Mouse (Mus musculus): ENCODE data around the gene Daam2.
"Not testable (repeated sequence)": the region's sequence is repeated elsewhere in the genome, so short reads cannot be mapped to it uniquely, and the experiment has no call there.

Daam2 gene

DNA sequence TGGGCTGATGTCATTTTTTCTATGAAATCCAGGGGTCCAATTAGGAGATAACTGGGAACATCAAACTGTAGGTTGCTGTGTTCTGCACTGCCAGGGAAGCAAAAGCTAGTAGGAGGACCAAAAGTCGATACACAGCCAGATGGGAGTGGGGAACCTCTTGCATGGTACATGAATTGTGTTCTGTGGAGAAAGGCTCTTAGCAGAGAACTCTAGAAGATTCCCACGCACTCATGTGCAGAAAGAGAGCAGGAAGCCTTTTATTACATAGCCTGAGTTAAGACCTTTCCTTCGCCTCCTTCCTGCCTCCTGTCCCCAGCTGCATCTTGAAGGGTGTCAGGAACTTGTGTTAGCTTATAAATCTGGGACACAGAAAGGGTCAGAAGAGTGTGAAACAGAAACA lies 82.3 kb downstream of the Daam2 start:
- no peak for DNase-seq (ENCODE audit: low read depth, low spot score)

DNA sequence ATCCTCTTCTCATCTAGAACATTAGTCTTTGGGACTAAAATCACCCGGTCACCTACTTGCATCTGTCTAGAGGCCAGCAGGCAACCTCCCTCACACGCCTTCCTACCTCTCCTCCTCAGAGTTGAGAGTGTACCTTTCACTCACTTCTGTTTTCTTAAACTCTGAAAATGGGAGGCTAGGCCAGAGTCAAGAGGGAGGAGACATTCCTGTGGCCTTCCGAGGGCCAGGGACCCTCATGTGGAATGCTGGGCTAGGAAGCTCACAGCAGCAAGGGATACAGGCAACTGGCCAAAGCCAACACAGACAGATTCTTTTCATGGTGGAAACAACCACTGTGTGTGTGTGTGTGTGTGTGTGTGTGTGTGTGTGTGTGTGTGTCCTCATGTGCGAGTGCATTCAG lies 86.8 kb downstream of the Daam2 start:
- no peak for DNase-seq (ENCODE audit: low read depth, low spot score)

DNA sequence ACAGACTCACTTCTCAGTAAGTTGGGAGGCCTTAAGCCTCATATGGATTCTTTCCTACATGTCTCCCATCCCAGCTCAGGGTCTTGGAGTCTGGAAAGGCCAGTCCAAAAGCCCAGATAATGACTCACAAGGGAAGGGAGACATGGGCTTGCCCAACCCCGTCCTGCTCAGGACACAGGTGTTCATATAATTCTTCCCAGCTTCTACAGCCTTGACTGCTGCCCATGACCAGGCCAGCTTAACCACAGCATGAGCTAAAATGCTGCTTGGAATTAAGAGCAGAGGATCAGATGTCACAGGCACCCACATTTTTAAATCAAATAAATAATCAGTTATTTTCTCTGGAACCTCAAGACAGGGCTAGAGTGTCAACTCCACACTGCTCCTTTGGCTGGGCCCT lies 89.0 kb downstream of the Daam2 start:
- no peak for DNase-seq (ENCODE audit: low read depth, low spot score)

DNA sequence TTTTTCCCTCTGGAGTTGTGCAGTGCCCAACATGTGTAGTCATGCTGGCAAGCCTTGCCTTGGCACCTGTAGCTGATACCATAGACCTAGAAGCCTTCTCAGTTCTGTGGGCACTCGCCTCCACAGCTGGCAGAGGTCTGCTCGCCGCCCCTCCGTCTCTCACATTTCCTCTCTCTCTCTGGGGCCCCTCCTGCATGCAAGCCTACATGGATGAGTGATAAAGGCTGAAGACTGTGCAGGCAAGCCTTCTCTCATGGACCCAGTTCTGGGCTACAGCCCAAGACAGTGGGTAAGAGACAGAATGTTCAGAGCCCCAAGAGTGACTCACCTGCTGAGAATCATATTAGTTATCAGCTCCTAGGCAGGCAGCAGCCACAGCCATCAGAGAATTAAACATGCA lies 90.1 kb downstream of the Daam2 start:
- no peak for DNase-seq (ENCODE audit: low read depth, low spot score)

DNA sequence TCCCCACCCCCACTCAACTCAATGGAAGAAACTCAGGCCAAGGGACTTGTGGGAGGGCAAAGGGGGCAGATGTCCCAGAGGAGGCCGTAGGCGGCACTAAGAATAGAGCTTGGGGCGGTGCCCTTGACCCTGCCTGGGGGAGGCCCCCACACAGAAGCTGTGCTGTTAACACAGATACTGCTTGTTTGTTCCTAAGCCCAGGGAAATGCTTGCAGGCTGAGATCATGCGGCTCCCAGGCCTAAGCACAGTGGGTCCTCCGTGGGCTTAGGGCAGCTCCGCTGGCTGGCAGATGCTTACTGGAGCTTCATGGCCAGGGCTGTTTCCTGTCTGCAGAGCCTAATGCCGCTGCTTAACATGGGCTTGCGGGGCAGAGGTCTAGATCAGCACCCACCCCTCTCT lies 91.5 kb downstream of the Daam2 start:
- no peak for DNase-seq (ENCODE audit: low read depth, low spot score)

DNA sequence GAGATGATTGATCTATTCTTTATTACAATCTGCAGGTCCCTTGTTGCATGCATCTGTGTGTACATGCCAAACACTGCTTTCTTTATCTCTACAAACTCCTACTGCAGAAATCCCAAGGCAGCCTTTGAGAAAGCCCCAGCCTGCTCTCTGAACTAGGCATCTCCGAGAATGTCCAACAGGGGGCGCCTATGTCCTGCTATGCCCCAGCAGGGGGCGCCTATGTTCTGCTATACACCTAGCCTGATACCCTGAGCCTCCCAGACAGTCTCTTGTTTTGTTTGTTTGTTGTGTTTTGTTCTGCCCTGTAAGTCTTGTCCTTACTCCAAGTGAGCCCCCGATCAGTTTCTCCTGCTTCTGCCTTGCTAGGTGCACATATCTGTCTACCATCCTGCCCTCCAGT lies 95.9 kb downstream of the Daam2 start:
- peak; percentile 11 for DNase-seq (ENCODE audit: low read depth, low spot score)

DNA sequence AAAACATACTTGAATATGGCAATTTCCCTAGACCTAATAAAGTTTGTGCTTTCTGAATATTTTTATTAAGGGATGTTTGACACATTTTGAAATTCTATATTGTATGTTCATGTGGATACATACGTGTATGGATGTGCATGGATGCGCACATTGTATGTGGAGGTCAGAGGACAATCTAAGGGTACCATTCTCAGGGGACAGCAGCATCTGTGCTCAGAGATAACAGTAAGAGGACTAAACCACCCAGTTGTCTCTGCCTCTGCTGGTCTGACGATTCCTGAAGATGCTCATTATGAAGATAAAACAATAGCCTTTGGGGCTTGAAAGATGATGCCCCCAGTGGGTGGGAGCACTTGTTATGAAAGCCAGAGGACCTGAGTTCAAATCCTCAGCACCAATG lies 99.3 kb downstream of the Daam2 start:
- DNase-seq (ENCODE audit: low read depth, low spot score) = no peak

DNA sequence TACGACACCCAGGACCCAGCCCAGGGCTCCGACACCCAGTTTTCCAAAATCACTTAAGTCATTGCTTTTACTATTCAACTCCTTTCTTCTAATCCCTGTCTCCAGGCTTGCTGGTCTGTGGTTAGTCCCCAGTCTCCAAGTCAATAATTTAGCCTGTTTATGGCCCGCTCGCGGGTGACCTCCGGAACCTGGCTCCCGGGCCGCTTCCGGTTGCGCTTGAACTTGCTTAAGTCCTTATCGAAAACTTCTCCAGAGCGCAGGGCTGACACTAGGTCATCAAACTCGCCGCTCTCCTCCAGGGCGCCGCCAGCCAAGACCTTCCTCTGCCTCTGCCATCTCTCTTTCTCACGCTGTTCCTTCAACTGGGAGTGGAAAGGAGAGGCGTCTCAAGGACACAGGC lies 105.8 kb downstream of the Daam2 start:
- no peak for DNase-seq (ENCODE audit: low read depth, low spot score)

DNA sequence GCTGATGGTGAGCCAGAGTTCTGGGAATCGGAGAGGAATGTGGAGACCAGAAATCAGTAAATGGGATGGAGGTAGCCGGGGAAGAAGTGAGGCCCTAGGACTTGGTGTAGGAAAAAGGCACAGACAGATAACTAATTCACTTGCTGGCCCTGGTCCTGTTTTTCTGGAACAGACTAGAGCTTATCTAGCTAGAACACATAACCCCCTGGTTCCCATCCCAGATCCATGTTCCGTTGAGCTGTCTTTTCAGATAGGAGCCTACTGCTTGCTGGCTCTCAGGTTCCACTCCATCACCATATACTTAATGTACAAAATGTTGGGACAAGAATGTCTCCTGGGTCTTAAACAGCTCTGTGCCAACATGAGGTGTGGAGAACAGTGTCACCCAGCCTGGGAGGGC lies 106.3 kb downstream of the Daam2 start:
- no peak for DNase-seq (ENCODE audit: low read depth, low spot score)

DNA sequence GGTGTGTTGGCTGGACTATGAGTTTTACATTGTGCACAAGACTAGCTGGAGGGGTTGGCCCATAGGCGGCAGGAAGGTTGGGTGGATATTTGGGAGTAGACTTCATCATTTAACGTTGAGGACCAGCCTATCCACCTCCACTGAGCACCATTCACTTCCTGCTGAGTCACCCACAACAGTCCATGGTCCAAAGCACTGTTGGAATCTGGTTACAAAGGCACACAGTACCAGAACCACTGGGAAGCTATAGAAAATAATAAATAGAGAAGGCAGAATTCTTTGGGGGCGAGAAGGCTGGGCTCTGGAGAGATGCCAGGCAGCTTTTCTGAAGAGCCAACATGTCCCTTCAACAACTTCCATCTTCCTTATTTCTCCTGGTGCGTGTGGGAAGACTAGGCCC lies 107.8 kb downstream of the Daam2 start:
- DNase-seq (ENCODE audit: low read depth, low spot score) = no peak

DNA sequence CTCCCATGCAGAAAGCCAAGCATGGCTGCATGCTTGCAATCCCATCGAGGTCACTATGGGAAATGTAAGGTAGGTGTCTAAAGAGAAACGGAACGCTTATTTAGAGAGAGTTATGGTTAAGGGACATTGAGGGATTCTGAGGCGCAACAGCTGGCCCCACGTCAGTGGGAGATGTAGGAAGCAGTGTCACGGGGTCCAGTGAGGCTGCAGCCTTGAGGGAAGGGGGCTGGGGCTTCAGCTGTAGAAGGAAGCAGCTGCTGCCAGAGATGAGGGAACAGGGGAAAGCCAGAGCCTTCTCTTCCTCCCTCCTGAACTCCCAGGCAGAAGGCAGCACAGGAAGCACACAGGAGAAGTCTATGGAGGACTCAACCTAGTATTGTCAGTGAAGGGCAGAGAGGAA lies 113.2 kb downstream of the Daam2 start:
- no peak for DNase-seq (ENCODE audit: low read depth, low spot score)

DNA sequence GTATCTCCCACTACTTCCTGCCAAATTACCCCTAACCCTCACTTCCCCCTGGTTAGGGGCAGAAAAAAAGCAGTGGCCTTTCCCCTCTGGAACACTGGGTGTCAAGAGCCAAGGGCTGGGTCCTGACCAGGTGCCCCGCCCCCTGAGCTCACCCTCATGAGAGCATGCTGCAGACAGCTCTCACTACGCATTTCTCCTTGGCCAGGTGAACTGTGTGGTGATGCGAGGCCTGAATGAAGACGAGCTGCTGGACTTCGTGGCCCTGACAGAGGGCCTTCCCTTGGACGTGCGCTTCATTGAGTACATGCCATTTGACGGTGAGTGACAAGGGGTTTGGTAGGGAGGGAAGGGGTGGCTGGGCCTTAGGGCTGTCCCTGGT lies 114.9 kb downstream of the Daam2 start:
- no peak for DNase-seq (ENCODE audit: low read depth, low spot score)

DNA sequence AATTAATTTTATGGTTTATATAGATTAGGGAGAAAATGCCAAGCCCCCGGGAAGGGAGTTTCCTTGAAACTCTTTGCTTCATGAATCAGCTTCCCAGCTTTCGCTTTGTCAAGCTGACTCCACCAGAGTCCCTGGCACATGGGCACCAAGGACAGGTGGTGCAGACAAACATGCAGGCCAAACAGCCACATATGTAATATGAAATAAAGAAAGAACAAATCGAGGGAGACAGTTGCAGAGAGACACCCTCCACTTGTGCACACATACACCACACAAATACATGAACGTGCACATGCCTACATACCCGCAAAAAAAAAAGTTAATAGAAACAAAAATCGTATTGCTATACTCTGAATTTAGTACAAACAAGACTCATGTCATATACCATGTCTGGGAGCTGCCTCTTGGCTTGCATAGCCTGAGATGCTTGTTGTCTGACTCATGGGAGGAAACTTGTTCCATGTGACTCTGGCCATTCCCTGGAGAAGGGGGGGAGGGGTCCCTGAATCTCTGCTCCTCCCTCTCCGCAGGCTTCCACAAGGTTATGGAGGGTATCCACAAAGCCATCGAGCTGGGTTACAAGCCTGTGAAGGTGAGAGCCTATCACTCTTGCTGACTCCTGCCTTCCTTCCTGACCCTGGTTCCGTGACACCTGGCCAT lies 115.4 kb downstream of the Daam2 start:
- DNase-seq (ENCODE audit: low read depth, low spot score) = no peak

DNA sequence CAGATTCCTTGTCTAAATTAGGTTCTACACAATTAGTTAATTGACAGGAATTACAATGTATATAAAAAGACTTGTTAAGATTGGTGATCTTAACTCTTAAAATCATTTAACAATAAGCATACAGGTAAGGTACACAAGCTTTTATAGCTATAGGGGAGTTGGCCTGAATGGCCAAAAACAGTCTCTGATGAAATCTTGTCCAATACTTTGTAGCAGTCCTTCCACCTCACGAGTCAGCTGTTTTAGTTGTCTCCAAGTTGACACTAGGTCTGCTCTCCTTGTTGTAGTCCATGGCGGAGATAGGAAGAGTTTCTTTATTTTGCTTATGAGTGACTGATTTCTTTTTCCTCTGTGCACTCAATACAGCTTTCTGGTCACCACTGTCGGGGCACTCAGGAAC lies 121.3 kb downstream of the Daam2 start:
- DNase-seq (ENCODE audit: low read depth, low spot score) = not testable (repeated sequence)

DNA sequence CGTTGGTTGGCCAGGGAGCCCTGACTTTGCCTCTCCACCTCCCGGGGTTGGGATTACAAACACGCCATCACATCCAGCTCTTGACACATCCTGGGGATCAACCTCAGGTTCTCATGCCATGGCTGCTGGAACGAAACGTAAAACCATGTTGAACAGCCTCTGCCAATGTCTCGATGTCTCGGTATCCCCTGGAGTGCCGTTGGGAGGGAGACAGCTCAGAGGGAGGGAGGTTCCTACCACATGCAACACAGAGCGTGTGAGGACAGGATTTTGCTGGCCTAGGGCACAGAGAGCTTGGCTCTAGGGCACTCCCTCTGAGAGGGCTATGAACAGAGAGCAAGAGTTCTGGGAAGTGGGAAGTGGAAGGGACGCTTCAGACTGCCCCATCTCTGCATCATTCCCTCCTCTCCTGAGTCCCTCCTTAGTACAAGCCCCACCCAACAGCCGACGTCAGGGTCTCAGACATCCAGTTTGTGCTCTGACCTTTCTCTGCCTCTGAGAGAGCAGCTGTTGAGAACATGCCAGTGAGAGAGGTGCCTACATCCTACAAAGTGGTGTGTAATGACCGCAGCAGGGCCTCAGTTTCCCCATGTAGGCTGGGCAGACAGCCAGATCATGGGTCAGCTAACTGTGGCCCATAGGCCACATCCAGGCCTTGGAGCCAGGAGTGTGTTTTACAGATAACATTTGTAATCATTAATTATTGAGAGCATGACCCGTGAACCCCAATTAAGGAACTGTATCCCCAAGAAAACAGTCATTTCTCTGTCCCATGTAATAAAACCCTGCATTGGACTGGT lies 123.6 kb downstream of the Daam2 start:
- DNase-seq (ENCODE audit: low read depth, low spot score) = no peak

DNA sequence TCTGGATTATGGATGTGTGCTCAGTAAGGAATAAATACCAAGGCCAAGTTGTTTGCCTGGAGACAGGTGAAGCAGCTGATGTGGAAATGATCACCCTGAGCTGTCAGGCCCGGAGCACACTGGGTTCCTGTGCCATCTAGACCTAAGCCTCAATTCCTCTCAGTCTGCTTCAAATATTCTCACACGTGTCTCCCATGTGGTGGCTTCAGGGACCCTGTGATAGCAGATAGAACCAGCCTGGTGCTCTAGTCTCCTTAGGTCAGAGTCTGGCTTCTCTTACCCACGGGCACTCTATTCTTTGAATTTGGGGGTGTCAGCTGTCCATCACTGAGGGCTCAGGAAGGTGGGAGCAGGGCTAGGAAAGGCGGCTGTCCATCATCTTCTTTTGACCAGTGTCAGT lies 124.4 kb downstream of the Daam2 start:
- no peak for DNase-seq (ENCODE audit: low read depth, low spot score)

DNA sequence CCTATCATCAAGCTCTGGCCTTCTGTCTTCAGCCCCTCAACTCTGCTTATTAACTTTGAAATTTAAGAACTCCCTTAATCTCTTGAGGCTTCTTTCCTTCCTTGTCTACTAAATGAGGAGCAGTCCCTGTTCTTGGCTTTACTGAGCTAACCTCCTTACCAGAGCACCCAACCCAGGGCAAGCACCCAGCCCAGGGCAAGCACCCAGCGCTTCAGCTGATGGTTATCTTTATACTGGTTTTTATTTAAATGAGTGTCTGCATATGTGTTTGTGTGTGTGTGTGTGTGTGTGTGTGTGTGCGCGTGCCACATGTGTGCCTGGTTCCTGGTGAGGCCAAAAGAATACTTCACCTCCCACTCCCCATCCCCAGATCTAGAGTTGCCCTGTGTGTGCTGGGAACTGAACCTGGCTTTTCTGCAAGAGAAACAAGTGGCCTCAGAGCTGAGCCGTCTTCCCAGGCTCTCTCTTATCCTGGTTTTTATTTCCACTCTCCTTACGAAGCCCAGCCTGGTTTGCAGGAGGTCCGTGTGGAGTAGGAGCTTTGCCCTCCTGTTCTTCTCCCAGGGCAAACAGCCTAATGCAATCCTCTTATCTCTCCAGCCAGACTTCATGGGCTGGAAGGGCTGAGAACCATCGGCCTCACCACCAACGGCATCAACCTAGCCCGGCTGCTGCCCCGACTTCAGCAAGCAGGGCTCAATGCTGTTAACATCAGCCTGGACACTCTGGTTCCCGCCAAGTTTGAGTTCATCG lies 125.1 kb downstream of the Daam2 start:
- no peak for DNase-seq (ENCODE audit: low read depth, low spot score)

DNA sequence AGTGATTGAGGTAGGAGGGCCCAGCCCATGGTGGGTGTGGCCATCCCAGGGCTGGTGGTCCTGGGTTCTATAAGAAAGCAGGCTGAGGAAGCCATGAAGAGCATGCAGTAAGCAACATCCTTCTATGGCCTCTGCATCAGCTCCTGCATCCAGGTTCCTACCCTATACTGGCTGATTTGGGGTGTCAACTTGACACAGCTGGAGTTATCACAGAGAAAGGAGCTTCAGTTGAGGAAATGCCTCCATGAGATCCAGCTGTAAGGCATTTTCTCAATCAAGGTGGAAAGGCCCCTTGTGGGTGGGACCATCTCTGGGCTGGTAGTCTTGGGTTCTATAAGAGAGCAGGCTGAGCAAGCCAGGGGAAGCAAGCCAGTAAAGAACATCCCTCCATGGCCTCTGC lies 126.8 kb downstream of the Daam2 start:
- not testable (repeated sequence) for DNase-seq (ENCODE audit: low read depth, low spot score)

DNA sequence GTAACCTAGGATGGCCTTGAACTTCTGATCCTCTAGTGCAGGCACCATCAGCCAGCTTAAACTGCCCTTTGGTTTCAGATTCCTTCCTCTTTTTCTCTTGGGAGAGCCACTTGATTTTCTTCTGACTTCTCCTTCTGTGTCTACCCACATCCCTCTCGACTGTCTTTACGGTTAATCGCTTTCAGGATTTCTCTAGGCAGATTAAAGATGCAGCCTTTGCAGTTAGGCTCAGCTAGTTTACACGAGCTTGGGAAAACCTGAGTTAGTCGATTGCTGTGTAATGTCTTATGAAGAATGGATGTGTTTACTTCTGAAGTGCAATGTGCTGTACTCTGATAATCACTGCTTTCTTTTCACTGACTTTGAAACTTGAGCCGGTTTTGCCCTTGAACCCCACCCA lies 127.5 kb downstream of the Daam2 start:
- no peak for DNase-seq (ENCODE audit: low read depth, low spot score)

DNA sequence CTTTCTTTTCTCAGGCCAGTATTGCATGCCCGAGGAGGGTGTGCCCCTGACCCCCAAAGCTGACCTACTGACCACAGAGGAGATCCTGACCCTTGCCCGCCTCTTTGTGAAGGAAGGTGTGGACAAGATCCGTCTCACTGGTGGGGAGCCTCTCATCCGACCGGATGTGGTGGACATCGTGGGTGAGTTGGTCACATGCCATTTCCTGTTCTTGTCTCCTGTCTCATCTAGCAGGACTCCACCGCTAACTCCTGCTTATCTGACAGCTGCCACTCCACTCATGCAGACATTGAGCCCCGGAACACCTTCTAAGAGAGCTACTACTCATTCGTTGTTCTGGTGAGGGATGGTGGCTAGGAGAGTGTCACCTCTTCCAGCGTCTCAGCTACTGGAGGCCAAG lies 129.1 kb downstream of the Daam2 start:
- DNase-seq (ENCODE audit: low read depth, low spot score) = no peak

DNA sequence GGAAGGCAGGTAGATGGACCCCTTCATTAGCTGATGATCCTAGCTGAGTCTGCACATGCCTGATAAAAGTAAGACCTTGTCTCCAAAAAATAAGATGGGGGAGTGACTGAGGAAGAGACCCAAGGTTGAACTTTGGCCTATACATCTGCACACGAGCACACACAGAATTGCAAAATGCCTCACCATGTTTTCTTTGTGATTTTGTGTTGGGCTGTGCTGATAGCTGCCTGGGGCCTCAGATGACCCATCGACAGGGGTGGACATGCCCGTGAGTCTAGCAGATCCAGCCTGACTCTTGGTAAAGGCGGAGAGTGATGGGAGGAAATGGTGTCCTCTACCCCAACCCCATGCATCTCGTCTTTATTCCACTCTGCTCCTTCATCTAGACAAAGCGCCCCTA lies 129.9 kb downstream of the Daam2 start:
- no peak for DNase-seq (ENCODE audit: low read depth, low spot score)

DNA sequence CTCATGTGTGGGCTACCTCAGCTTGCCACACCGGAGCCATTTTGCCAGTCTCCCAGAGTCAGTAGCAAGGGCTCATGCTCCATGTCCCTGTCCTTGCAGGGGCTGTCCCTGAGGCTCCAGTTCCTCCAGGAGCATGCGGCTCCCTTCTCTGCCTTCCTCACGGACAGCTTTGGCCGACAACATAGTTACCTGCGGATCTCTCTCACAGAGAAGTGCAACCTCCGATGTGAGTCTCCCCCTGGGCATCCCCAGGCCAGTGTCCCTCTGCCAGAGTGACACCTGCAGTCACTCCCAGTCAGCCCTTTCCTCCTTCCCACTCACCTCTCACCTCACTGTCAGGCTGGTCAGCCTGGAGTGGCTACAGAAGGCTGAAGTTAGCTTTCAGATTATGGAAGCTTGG lies 131.1 kb downstream of the Daam2 start:
- no peak for DNase-seq (ENCODE audit: low read depth, low spot score)
